Mouse (Mus musculus) ES-E14 (cell line): ENCODE results near the gene Smarca4.

ENCODE experiments used
- CHD2 ChIP-seq: IDR thresholded peaks from 2 replicates; pipeline ENCODE4 v1.6.1; 2014; ENCODE audit warnings: mild to moderate bottlenecking, low read depth, low read length, inconsistent platforms
- MAFK ChIP-seq: IDR thresholded peaks from 2 replicates; pipeline ENCODE4 v1.6.1; 2014; ENCODE audit warnings: mild to moderate bottlenecking, low read depth, low read length, inconsistent platforms; ENCODE audit not compliant: insufficient read depth
- ZC3H11A ChIP-seq: IDR thresholded peaks from 2 replicates; pipeline ENCODE4 v1.6.1; 2012; ENCODE audit warnings: low read depth, mild to moderate bottlenecking, inconsistent platforms, low read length, borderline replicate concordance

- no peak for TF ChIP-seq ZC3H11A
- TF ChIP-seq MAFK = no peak
- no peak for TF ChIP-seq CHD2
These were observed 134.4 kb downstream of the Smarca4 start for GRCm38 (mm10) chr9:21750370-21750769.
